Mouse (Mus musculus) natural killer cell, adult 2 months (primary cell): ENCODE measurements around the gene Higd1b.

Source experiments
- DNase-seq, 2 experiments: peaks; one replicate each; pipeline ENCODE4 v3.0.0; 2022; ENCODE audit warnings: low spot score in 2 of 2

Higd1b gene

GRCm38 (mm10) chr11:102838616-102839150, 3.0 kb downstream of the Higd1b start:
- DNase-seq, result no peak

- no peak for DNase-seq
Measured at GRCm38 (mm10) chr11:102845926-102846325, 10.3 kb downstream of the Higd1b start.

GRCm38 (mm10) chr11:102851883-102852282, 16.2 kb downstream of the Higd1b start:
- peak; percentile 14 to 16 for DNase-seq

GRCm38 (mm10) chr11:102853760-102854159, 18.1 kb downstream of the Higd1b start:
- no peak for DNase-seq

GRCm38 (mm10) chr11:102855941-102856340, 20.3 kb downstream of the Higd1b start:
- no peak for DNase-seq

- DNase-seq, result no peak
Measured at GRCm38 (mm10) chr11:102858951-102859350, 23.3 kb downstream of the Higd1b start.

- no peak for DNase-seq
Measured at GRCm38 (mm10) chr11:102859933-102860332, 24.3 kb downstream of the Higd1b start.

- DNase-seq, result peak; percentile 24 to 26
Measured at GRCm38 (mm10) chr11:102864272-102864671, 28.6 kb downstream of the Higd1b start.

GRCm38 (mm10) chr11:102874801-102875334, 39.2 kb downstream of the Higd1b start:
- DNase-seq, result no peak

- DNase-seq, result no peak
Measured at GRCm38 (mm10) chr11:102879558-102879957, 43.9 kb downstream of the Higd1b start.

GRCm38 (mm10) chr11:102880585-102881313, 45.1 kb downstream of the Higd1b start, which contains the start of the genes Eftud2 and Ccdc103:
Eftud2 (minus strand) TSS chr11:102880985.
Ccdc103 (plus strand) TSS chr11:102881204.
- peak; percentile 95 for DNase-seq

- DNase-seq, result peak in 1 of 2 experiments; percentile 6
Measured at GRCm38 (mm10) chr11:102881314-102882198, 45.9 kb downstream of the Higd1b start.

- DNase-seq, result no peak
Measured at GRCm38 (mm10) chr11:102884616-102885219, 49.1 kb downstream of the Higd1b start, which contains the start of gene Fam187a. Fam187a (plus strand) TSS chr11:102885169.

GRCm38 (mm10) chr11:102887433-102887832, 51.8 kb downstream of the Higd1b start:
- no peak for DNase-seq
